Mouse (Mus musculus): Measurements from ENCODE around the gene Cyp2f2.

The Cyp2f2 gene

GRCm38 (mm10) chr7:27119676-27120075 lies at the start of gene Cyp2f2:
Gene Cyp2f2, plus strand, starts transcription at chr7:27119909.
- DNase-seq (ENCODE audit: low read depth, low spot score) = no peak

- DNase-seq (ENCODE audit: low read depth, low spot score) = no peak
These were observed 41.1 kb upstream of the Cyp2f2 start for GRCm38 (mm10) chr7:27078641-27079040.

- no peak for DNase-seq (ENCODE audit: low read depth, low spot score)
These were observed 38.1 kb upstream of the Cyp2f2 start for GRCm38 (mm10) chr7:27081625-27082024.

- DNase-seq (ENCODE audit: low read depth, low spot score) = no peak
These were observed 28.7 kb upstream of the Cyp2f2 start for GRCm38 (mm10) chr7:27091039-27091438.

DNA sequence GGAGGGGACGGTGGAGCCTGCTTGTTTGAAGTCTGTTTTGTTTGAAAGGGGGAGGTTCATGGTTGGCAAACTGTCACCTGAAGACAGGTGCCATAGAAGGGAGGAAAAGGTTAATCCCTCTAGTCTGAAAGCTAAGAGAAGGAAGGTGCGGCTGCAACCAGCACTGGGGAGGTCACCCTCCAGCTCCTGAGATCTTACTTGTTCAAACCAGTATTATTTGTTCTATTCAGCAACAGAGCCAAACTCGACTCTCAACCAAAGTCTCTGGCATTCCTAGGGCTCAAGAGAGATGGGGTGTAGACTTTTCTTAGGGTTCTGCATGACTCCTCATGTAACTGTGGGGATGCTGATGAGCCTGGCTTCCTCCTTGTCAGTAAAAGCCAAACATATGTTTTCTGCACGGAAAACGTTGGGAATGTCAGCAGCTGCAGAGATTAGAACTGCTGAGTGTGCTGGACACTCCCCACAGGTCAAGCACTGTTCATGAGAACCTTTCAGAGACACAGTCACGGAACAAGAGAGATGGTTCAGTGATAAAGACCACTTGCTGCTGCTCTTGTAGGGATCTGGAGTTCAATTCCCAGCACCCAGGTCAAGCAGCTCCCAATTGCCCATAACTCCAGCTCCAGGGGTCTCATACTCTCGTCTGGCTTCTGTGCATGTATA lies 27.5 kb upstream of the Cyp2f2 start:
- no peak for DNase-seq (ENCODE audit: low read depth, low spot score)

DNA sequence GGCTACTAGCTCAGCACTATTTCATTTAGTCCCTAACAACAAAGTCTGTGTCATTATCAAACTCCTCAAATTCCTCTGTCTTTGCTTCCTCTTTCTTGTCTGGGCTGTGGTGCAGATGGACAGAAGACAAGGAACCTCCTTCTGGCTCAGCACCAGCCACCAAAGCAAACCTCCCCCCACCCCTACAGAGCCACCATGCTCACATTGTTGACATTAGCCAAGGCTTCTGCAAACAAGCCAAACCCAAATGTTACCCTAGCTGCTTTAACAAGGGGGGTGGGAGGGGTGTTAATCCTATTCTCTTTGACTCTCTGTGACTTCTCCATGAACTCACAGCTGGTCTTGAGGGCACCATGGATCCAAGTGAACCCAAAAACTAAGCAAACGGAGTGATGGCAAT lies 26.8 kb upstream of the Cyp2f2 start:
- no peak for DNase-seq (ENCODE audit: low read depth, low spot score)

DNA sequence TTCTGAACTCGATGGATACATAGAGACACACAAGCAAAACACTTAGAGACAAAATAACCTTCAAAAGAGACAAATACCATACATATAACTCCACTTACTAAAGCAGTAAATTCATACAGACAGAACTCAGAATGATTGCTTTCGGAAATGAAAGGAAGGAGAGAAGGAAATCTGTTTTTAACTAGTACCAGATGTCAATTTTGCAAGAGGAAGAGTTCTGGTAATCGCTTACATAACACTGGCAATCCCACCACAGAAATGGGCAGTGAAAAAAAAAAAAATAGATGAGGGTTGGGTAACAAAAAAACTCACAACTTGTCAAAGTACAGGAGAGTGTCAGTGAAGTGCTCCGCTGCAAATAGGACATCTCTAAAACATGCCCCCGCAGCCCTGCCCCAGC lies 14.8 kb upstream of the Cyp2f2 start:
- no peak for DNase-seq (ENCODE audit: low read depth, low spot score)

DNA sequence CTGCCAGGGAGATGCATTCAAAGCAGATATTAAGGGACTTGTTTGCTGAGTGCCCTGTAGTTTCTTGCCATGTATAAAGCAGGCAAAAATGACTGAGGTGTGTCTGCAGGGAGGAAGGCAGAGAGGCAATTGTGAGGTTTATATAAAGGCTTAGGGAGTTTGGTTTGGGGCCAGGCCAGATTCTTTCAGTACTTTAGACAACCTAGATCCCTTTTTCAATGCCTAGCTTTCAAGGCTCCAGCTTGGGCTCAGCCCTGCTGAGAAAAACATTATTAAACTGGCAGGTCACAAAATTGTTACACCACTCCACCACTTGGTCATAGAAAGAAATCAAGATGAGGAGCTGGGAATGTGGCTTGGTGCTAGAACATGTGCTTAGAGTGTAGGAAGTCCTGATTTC lies 9.4 kb upstream of the Cyp2f2 start:
- no peak for DNase-seq (ENCODE audit: low read depth, low spot score)

DNA sequence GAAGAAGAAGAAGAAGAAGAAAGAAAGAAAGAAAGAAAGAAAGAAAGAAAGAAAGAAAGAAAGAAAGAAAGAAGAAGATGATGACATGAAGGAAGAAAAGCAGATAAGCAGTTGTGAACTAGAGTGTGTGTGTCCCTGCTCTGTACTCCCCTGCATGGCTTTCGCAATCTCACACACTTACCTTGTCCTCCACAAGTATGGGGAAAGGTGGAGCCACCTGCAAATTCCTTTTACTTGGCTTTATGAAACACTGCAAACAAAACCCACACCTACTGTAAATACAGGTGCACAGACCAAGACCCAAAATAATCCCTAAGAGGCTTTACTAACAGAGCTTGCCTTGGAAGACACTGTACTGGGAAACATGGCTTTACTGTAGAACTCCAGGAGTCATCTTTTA lies 8.7 kb upstream of the Cyp2f2 start:
- no peak for DNase-seq (ENCODE audit: low read depth, low spot score)

DNA sequence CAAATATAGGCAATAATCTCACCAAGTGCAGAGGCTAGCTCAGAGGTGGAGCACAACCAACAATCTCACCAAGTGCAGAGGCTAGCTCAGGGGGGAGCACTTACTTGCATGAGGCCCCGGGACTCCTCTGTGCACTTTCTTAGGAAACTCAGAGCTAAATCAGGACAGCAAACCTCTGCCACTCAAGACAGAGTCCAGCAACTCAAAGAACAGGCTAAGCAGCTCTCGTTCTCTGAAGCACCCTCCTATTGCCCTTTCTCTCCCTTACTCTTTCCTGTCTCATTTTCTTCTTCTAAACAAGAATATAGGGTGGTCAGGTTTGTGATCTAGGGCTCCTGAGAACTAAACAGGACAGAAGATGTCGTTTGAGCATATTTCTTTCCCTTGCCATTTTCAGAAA lies 7.7 kb upstream of the Cyp2f2 start:
- DNase-seq (ENCODE audit: low read depth, low spot score) = no peak

DNA sequence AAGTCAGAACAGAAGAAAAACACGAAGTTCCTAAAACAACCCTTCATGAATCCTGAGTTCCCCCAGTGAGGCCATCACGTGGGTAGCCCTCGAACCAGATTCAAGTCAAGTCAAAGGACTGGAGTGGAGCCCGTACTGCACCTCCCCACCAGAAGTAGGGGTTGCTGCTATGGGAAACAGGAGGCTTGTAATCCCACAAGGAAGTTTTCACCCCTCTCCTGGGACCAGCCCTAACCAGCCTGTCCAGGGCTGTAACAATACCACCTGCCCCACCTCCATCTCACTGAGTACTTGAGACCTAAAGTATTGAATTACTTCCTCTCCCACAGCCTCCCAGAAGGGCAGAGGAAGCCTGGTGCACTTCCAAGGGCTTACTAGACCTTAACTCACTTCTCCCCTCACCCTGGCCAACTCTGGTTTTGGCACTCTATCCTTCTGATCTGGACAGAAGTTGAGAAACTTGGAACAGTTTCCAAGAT lies 1.6 kb upstream of the Cyp2f2 start:
- no peak for DNase-seq (ENCODE audit: low read depth, low spot score)

DNA sequence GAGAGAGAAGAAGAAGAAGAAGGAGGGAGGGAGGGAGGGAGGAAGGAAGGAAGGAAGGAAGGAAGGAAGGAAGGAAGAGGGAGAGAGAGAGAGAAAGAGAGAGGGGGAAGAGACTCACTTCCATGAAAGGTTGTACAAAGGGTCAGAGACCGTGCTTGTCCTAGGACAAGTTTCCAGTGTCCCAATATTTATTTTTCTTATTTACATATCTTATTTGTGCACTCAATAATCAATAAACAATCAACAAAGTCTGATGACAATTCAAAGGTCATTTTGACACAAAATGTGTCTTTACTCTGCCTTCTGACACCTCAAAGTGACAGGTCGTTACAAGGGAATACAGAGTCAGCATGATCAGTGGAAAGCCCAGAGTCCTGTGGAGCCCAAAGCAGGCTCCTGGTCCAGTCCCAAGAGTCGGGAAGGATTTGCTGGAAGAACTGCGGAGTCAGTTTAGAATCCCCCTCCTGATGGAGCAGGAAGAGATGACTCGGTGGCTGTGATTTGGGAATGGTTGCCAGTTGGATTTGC lies 4.7 kb downstream of the Cyp2f2 start:
- no peak for DNase-seq (ENCODE audit: low read depth, low spot score)

DNA sequence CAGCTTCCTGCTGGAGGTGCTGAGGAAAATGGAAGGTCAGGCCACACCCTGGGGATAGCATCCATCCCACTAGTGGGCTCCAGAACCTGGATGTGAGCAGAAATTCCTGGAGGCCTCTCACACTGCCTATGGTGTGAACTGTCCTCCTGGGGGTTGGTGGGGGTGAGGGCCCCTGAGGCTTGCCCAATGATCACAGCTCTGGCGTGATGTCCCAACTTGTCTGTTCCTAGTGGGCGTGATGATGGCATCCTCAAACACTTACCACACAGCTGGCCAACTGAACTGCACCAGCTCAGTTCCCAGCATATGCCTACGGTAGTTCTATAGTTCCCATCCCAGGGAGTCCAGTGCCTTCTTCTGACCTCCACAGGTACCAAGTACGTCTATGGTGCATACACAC lies 5.3 kb downstream of the Cyp2f2 start:
- no peak for DNase-seq (ENCODE audit: low read depth, low spot score)

DNA sequence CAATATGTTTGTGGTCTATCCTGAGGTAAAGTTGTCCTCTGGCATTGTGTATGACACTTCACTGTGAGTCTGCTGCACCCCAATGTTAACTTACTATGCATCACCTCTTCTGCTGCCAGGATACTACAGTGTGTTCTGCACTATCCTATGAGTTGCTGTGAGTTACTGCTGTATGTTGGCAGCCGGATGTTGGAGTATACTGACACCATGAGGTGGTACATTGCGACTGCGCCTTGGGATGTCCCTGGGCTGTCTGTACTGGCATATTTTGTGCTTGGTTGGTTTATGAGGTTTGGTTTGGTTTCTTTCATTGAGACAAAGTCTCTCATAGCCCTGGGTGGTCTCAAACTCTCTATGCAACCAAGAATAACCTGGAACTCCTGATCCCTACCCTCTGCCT lies 8.5 kb downstream of the Cyp2f2 start:
- no peak for DNase-seq (ENCODE audit: low read depth, low spot score)

- no peak for DNase-seq (ENCODE audit: low read depth, low spot score)
These were observed 9.2 kb downstream of the Cyp2f2 start for GRCm38 (mm10) chr7:27128946-27129345.

GRCm38 (mm10) chr7:27129811-27130210 lies 10.1 kb downstream of the Cyp2f2 start:
- no peak for DNase-seq (ENCODE audit: low read depth, low spot score)

DNA sequence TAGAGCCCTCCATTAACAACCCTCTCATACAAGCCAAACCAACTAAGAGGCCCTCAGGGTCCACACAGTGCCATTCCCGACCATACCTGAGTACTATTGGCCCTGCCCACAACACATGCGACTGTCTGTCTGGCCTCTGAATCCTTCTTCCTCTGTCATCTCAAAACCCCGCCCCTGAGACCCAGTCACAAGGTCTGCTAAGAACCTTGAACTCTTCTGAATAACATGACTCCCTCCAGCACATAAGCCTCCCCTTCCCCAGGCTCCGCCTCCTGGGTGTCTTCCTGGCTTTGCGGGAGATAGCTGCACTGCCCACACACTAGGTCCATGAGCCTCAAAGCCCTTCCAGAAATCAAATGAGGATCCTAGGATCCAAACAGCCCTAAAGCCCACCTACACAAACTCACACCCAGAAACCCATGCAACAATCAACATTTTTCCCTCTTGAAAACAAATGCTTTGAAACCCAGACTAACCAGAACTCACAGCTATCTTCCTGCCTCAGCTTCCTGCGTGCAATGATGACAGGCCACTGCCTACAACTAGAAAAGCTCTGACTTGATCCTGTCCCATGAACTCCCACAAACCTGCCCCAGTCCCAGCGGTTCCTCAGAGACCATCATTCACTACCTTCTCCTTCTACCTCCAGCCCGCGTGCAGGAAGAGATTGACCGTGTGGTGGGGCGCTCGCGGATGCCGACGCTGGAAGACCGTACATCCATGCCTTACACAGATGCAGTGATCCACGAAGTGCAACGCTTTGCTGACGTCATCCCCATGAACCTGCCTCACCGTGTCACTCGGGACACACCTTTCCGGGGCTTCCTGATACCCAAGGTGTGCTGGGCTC lies 11.0 kb downstream of the Cyp2f2 start:
- no peak for DNase-seq (ENCODE audit: low read depth, low spot score)

DNA sequence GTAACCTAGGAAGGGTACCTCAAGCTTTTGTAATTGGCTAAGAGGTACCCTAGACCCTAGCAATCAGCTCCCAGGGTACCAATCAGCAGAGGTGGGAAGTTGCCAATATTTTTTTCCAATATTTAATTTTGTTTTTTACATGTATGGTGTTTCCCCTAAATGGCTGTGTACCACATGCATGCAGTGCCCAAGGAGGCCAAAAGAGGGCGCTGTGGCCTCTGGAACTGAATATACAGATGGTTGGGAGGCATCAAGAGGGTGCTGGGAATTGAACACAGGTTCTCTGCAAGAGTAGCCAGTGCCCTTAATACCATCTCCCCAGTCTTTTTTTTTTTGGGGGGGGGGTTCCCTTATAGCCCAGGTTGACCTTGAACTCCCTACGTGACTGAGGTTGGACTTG lies 11.7 kb downstream of the Cyp2f2 start:
- no peak for DNase-seq (ENCODE audit: low read depth, low spot score)

- DNase-seq (ENCODE audit: low read depth, low spot score) = peak; percentile 53
These were observed 12.9 kb downstream of the Cyp2f2 start for GRCm38 (mm10) chr7:27132588-27132987.

DNA sequence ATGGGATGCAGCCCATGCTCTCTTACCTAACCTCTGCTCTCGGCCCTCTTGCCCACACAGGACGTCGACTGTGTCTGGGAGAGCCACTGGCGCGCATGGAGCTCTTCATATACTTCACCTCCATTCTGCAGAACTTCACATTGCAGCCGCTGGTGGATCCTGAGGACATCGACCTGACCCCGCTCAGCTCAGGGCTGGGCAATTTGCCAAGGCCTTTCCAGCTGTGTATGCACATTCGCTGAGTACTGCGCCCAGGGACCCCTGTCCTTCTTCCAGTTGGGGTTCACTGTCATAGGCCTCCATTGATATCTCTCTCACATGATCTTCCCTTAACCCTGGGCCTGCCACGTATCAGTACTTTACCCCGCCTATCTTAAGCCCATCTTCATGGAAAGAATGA lies 13.4 kb downstream of the Cyp2f2 start:
- no peak for DNase-seq (ENCODE audit: low read depth, low spot score)

- DNase-seq (ENCODE audit: low read depth, low spot score) = no peak
These were observed 14.0 kb downstream of the Cyp2f2 start for GRCm38 (mm10) chr7:27133757-27134156.

GRCm38 (mm10) chr7:27136410-27136996 lies 16.8 kb downstream of the Cyp2f2 start:
- no peak for DNase-seq (ENCODE audit: low read depth, low spot score)

Measured in retina, postnatal 7 days (tissue).